Mouse (Mus musculus) layer of hippocampus, adult 9-11 months (tissue): ENCODE measurements at regions not wholly inside any gene's neighbourhood (a gene's known extent, or its start where the extent isn't known, plus 50 kb on each side); places are given as distances from the start of the nearest gene placed in this dataset.
A peak's percentile ranks its signal among the peaks of the same experiment; 100 is the strongest.

ENCODE experiments used
- DNase-seq: peaks from one replicate; pipeline ENCODE4 v3.0.0; 2022

DNA sequence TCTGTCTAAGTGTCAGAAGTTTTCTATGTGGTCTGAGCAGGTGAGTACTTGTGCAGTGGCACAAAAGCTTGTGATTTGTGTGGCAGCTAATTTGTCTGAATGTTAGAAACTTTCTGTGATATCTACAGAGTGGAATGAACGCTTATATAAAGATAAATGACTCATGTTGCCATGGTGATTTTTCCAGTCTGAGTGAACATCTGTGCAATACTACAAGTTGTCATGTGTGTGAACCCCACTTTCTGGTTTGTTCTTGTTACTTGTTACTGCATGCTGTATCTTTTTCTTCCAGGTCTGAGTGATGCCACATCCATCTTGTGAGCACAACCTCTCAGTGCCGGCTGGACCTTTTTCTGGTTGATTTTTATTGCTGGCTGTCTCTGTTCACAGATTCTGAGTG lies 96.8 kb downstream of the Btbd35f7 start:
- peak; percentile 3 for DNase-seq

DNA sequence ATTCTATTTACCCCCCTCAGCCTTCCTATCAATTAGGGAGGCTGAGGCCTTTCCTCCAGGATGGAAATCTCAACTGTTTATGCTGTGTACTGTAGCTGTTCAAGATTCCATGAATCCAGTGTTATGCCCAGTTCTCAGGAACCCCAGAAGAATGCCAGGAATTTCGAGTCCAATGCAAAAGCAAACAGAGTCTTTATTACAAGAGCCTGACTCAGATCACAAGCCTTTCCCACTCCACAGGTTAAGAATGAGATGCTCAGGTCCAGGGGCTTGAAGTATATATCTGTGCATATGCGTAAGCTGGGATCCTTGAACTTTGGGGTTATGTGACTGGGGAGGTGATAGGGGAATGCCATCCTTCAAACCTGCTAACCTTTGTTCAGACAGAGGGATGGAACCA lies 129.6 kb downstream of the Btbd35f7 start:
- no peak for DNase-seq

DNA sequence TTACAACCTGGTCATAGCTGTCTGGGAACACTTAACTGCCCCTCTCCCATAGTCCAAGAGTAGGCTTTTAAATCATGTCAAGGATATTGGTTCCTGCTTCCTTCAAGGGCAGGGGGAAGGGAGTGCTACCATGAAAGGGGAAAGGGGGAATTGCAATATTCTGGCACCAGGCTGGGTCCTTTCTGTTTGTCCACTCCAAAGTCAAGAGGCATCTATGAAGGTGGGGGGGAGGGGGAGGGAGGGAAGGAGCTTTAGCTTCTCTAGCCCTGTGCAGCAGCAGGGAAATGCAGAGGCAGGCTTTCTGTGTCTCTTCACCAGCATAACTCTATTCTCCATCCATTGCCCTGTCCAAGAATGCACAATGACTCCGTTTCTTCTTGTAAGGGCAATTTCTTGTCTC lies 130.0 kb downstream of the Btbd35f7 start:
- DNase-seq, result no peak

DNA sequence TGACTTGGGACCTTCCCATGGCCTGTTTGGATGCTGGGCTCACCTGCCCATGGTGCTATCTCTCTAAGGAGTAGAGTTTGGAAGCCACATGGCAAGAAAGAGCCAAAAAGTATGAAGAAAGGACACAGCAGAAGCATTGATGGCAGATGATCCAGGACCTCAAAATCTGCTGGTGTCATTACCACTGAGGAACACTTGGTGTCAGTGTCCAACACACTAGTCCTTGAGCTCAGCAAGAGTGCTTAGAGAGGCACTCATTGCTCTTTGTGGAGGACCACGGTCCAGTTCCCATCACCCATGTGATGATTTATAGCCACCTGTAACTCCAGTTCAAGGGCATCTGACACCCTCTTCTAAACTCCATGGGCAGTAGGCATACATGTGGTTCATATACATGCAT lies 134.3 kb downstream of the Btbd35f7 start:
- no peak for DNase-seq
